Comparison of ENCODE assay signal across 23 mouse cellular contexts in genomic region chr6:90880975-90881374, GRCm38 (mm10).
DNase-seq lines count a peak whose midpoint lies in the region; ATAC-seq lines count a peak whose summit lies in the region.
"Had no signal": no experiment of that assay in that cellular context is flagged by ENCODE, and none has a peak within 500 bp of the region (broad histone marks: within the 10 kb centered on the region; RNA-seq: fewer than 3 reads in every experiment).

No protein-coding gene starts in this region.

- no peak overlapping the region for H3K4me2 ChIP-seq in heart, embryonic 13.5 days
- H3K4me2 ChIP-seq in heart, embryonic 16.5 days (ENCODE audit: low read depth, low read length) = 0 out of 2 replicates have a peak overlapping the region, but pooled peaks have one; percentile 16
- H3K4me2 ChIP-seq: forebrain, embryonic 13.5 days; heart, embryonic 11.5 days; hindbrain, embryonic 12.5 days; hindbrain, embryonic 15.5 days had no signal

- DNase-seq in frontal cortex, postnatal 14 days (ENCODE audit: low spot score in 2 of 2) = no peak
- DNase-seq in heart, adult 8-10 months (ENCODE audit: low spot score) = no peak
- no peak for DNase-seq in heart, postnatal 4 days
- DNase-seq: adrenal gland, postnatal 10 days; adrenal gland, postnatal 36 days; B cell, adult 2 months; cerebellum, adult 18-20 months; cerebellum, adult 9-10 months; cerebellum, postnatal 14 days; gastrocnemius, adult 2 months; gastrocnemius, postnatal 14 days; kidney, adult 2 months had no signal

- H3K4me3 ChIP-seq in heart, embryonic 13.5 days = no peak overlapping the region
- no peak overlapping the region for H3K4me3 ChIP-seq in heart, embryonic 16.5 days (ENCODE audit: low read length)
- H3K4me3 ChIP-seq: forebrain, embryonic 10.5 days; forebrain, embryonic 13.5 days; gastrocnemius, adult 2 months; hindbrain, embryonic 12.5 days; hindbrain, embryonic 15.5 days had no signal

- ATAC-seq in frontal cortex, adult (ENCODE audit: low TSS enrichment) = peak; percentile 42
- ATAC-seq in heart, embryonic 13.5 days (ENCODE audit: extremely low read depth, insufficient number of reproducible peaks, low FRiP score, low TSS enrichment) = no peak; the same call in 1 of the 2 replicates
- peak; percentile 71 for ATAC-seq in heart, embryonic 16.5 days (replicated peaks; ENCODE audit: extremely low read depth, insufficient read depth, low FRiP score)
- ATAC-seq: forebrain, embryonic 13.5 days; intestine, postnatal 0 days; Patski had no signal

- H3K9me3 ChIP-seq in heart, embryonic 13.5 days = no peaks in the 10 kb centered on the region
- no peaks in the 10 kb centered on the region for H3K9me3 ChIP-seq in heart, embryonic 16.5 days (replicated peaks; ENCODE audit: control insufficient read depth, low read length)
- H3K9me3 ChIP-seq: forebrain, embryonic 10.5 days; forebrain, embryonic 13.5 days; G1E; hindbrain, embryonic 12.5 days; hindbrain, embryonic 15.5 days had no signal

- H3K27me3 ChIP-seq in heart, embryonic 13.5 days (replicated peaks) = no peaks in the 10 kb centered on the region
- H3K27me3 ChIP-seq in heart, embryonic 16.5 days (ENCODE audit: control insufficient read depth, insufficient read depth, low read length) = no peaks in the 10 kb centered on the region
- H3K27me3 ChIP-seq: forebrain, embryonic 13.5 days; hindbrain, embryonic 12.5 days; hindbrain, embryonic 15.5 days; Patski had no signal

- WGBS in heart, embryonic 13.5 days = 39% methylated on average over 2 of the region's 2 CpGs
- WGBS in heart, embryonic 16.5 days = 42% methylated on average over 2 of the region's 2 CpGs

- no peaks in the 10 kb centered on the region for H3K36me3 ChIP-seq in heart, embryonic 13.5 days
- H3K36me3 ChIP-seq in heart, embryonic 16.5 days (ENCODE audit: control insufficient read depth, insufficient read depth) = no peaks in the 10 kb centered on the region
- H3K36me3 ChIP-seq: forebrain, embryonic 10.5 days; G1E; hindbrain, embryonic 12.5 days; hindbrain, embryonic 15.5 days had no signal

- peak overlapping the region; percentile 64 for H3K27ac ChIP-seq in heart, embryonic 13.5 days (replicated peaks)
- peak overlapping the region; percentile 24 for H3K27ac ChIP-seq in heart, embryonic 16.5 days (ENCODE audit: low read length)
- H3K27ac ChIP-seq: forebrain, embryonic 10.5 days; forebrain, embryonic 13.5 days; gastrocnemius, adult 2 months; hindbrain, embryonic 12.5 days; hindbrain, embryonic 15.5 days had no signal

- H3K9ac ChIP-seq in heart, embryonic 13.5 days = no peak overlapping the region
- no peak overlapping the region for H3K9ac ChIP-seq in heart, embryonic 16.5 days (ENCODE audit: low read length)
- H3K9ac ChIP-seq: forebrain, embryonic 13.5 days; hindbrain, embryonic 12.5 days; hindbrain, embryonic 15.5 days had no signal

- peaks cover 54% of the 10 kb centered on the region for H3K4me1 ChIP-seq in heart, embryonic 13.5 days
- peaks cover 29% of the 10 kb centered on the region for H3K4me1 ChIP-seq in heart, embryonic 16.5 days (ENCODE audit: control insufficient read depth, insufficient read depth, low read length)
